Mouse (Mus musculus): Measurements from ENCODE around the gene Zdhhc16. TPM values are rescaled to one million over a fixed set of nuclear protein-coding genes. Genes with fewer than 3 reads are reported as not detected.
A peak's percentile ranks its signal among the peaks of the same experiment; 100 is the strongest.
"Not testable (repeated sequence)": the region's sequence is repeated elsewhere in the genome, so short reads cannot be mapped to it uniquely, and the experiment has no call there.

Gene Zdhhc16
- total RNA-seq, 2 experiments from 2014 or later, result 41.9 to 45.0 TPM

- no peak for DNase-seq
Observed at GRCm38 (mm10) chr19:41913774-41914591, 19.3 kb upstream of the Zdhhc16 start.

DNA sequence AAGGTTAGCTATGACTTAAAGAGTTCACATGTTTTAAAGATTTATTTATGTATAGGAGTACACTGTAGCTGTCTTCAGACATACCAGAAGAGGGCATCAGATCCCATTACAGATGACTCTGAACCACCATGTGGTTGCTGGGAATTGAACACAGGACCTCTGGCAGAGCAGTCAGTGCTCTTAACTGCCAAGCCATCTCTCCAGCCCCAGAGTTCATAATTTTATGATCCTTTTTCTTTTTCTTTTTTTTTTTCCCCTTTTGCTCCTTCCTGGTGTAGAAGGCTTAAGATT is 18.7 kb upstream of the Zdhhc16 start:
- not testable (repeated sequence) for DNase-seq

- no peak for DNase-seq
Observed at GRCm38 (mm10) chr19:41915294-41915693, 18.0 kb upstream of the Zdhhc16 start.

GRCm38 (mm10) chr19:41916853-41917252 is 16.4 kb upstream of the Zdhhc16 start:
- no peak for DNase-seq

- no peak for DNase-seq
Observed at GRCm38 (mm10) chr19:41919471-41919870, 13.8 kb upstream of the Zdhhc16 start.

DNA sequence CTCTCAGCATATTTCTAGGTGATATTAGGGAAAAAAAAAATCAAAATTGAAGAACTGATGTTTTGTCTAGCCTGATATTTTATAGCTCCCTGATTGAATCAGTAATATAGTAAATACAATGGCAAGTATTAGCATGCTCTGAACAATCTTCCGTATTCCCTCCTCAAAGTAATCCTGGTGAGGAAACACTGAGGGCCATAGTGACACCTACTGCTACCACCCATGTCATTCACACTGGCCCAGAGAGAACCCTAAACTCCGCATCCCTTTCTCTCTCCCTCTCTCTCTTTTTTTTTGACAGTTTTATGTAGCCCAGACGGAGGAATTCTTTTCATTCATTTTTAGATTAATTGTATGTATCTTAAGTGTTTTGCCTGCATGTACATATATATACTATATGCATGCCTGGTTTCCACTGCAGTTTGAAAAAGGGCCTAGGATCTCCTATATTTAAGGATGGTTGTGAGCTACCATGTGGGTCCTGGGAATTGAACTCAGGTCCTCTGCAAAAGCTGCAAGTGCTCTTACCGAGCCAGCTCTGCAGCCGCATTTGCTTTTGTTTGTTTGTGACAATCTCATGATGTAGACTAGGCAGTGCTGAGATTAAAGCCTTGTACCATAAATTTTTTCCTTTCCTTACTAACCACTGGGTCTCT is 12.7 kb upstream of the Zdhhc16 start:
- no peak for DNase-seq

GRCm38 (mm10) chr19:41932686-41933085 is 594 bp upstream of the Zdhhc16 start:
- no peak for DNase-seq

GRCm38 (mm10) chr19:41934124-41934523 is 844 bp downstream of the Zdhhc16 start:
- no peak for DNase-seq

- no peak for DNase-seq
Observed at GRCm38 (mm10) chr19:41935921-41936320, 2.6 kb downstream of the Zdhhc16 start.

- no peak for DNase-seq
Observed at GRCm38 (mm10) chr19:41938539-41938938, 5.3 kb downstream of the Zdhhc16 start.

DNA sequence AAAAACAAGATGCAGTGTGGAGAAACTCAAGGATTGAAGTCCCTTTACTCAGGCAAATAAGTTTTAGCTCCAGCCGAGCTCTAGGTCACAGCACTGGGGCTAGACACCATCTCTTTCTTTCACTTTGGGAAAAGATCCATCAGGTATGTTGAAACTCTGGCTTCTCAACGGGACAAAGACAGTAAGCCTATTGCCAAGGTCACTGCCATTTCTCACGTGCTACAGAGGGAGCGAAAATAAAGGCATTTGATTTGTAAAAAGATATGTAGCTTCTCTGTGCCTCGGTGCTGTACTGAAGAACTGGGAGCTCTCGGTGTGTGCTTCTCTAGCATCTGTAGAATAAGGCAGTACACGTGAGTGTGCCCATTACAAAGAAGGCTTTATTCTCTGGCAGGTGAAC is 10.6 kb downstream of the Zdhhc16 start:
- no peak for DNase-seq

- DNase-seq, result no peak
Observed at GRCm38 (mm10) chr19:41952287-41952686, 19.0 kb downstream of the Zdhhc16 start.

- peak; percentile 33 to 45 for DNase-seq
Observed at GRCm38 (mm10) chr19:41953574-41953973, 20.3 kb downstream of the Zdhhc16 start.

- no peak for DNase-seq
Observed at GRCm38 (mm10) chr19:41969618-41970017, 36.3 kb downstream of the Zdhhc16 start.

- DNase-seq, result peak; percentile 19 to 28
Observed at GRCm38 (mm10) chr19:41973891-41974794, 40.9 kb downstream of the Zdhhc16 start.

GRCm38 (mm10) chr19:41980422-41980818 is 47.1 kb downstream of the Zdhhc16 start:
- DNase-seq, result peak; percentile 21 to 34

- peak; percentile 98 to 100 for DNase-seq
Observed at GRCm38 (mm10) chr19:41980819-41981594, 47.7 kb downstream of the Zdhhc16 start, which contains the start of gene Mms19. Mms19 (minus strand) TSS chr19:41981157.

- DNase-seq, result no peak
Observed at GRCm38 (mm10) chr19:41981595-41981927, 48.3 kb downstream of the Zdhhc16 start, which contains the start of gene Ubtd1. Ubtd1 (plus strand) TSS chr19:41981763.

- peak in 1 of 2 experiments; percentile 20 for DNase-seq
Observed at GRCm38 (mm10) chr19:41981931-41982790, 48.9 kb downstream of the Zdhhc16 start.

GRCm38 (mm10) chr19:41982791-41983150 is 49.5 kb downstream of the Zdhhc16 start:
- no peak for DNase-seq

DNA sequence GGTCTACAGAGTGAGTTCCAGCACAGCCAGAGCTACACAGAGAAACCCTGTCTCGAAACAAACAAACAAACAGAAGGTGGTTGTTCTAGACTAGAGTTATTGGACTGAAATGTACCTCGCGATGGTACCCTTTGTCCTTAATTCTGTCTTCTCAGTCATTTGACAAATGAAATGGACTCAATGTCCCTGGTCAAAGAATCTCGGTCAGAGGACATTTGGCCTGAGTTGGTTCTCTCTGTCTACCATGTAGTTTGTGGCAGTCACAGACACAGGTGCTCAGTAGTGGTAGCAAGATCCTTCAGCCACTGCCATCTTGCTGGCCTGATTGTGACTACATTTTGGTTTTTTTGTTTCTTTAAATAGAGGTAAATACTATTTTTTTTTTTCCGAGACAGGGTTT is 52.7 kb downstream of the Zdhhc16 start:
- DNase-seq, result no peak
